Mouse (Mus musculus) midbrain, embryonic 12.5 days (tissue): ENCODE measurements around the gene Paqr7. TPM values are rescaled to one million over a fixed set of nuclear protein-coding genes. Genes with fewer than 3 reads are reported as not detected.

ENCODE experiments used
- ATAC-seq: fragments of 200-750 bp; cut with Nextera tagmentation; 2 replicates; pipeline ENCODE4 v1.8.0; 2017; ENCODE audit warnings: low read depth, moderate TSS enrichment, moderate library complexity; ENCODE audit not compliant: low FRiP score
- H3K27ac ChIP-seq: fragments of 300-500 bp; sonication (generic); replicated peaks from 2 replicates; pipeline ENCODE4 v1.5.1; 2016; ENCODE audit warnings: mild to moderate bottlenecking
- H3K27me3 ChIP-seq: fragments of 300-500 bp; sonication (generic); 2 replicates; pipeline ENCODE4 v1.6.1; 2016; ENCODE audit warnings: mild to moderate bottlenecking
- H3K36me3 ChIP-seq: fragments of 300-500 bp; sonication (generic); 2 replicates; pipeline ENCODE4 v1.6.1; 2016
- H3K4me1 ChIP-seq: fragments of 300-500 bp; sonication (generic); 2 replicates; pipeline ENCODE4 v1.6.1; 2016
- H3K4me2 ChIP-seq: fragments of 300-500 bp; sonication (generic); replicated peaks from 2 replicates; pipeline ENCODE4 v1.6.1; 2016; ENCODE audit warnings: mild to moderate bottlenecking, moderate library complexity
- H3K4me3 ChIP-seq: fragments of 300-500 bp; sonication (generic); 2 replicates; pipeline ENCODE4 v1.5.1; 2016; ENCODE audit warnings: mild to moderate bottlenecking
- H3K9ac ChIP-seq: fragments of 300-500 bp; sonication (generic); replicated peaks from 2 replicates; pipeline ENCODE4 v1.6.1; 2016; ENCODE audit warnings: mild to moderate bottlenecking, moderate library complexity
- H3K9me3 ChIP-seq: fragments of 300-500 bp; sonication (generic); 2 replicates; pipeline ENCODE4 v1.6.1; 2016; ENCODE audit warnings: mild to moderate bottlenecking
- WGBS: fragments of 180-500 bp; shearing (Covaris S2); methylation state at CpG from one replicate; pipeline ENCODE4 v1.1.7; 2016; 5-methylcytosine and 5-hydroxymethylcytosine counted together
- polyA plus RNA-seq: library from polyadenylated mRNA; unstranded; fragments of >200 nt; fragmentation: Nextera tagmentation; extraction: Ambion mirVana; gene quantifications from 2 replicates; pipeline ENCODE4 v1.2.1, GENCODE M21; 2016

The Paqr7 gene
- 4.8 and 6.4 TPM in 2 replicates for polyA plus RNA-seq

- Histone ChIP-seq H3K9me3 (no peaks in the 10 kb centered on the region), H3K36me3 (no peaks in the 10 kb centered on the region), H3K4me3 (peak within 1 kb of the TSS; percentile 57), H3K4me2 (peak within 1 kb of the TSS; percentile 99), H3K27ac (peak within 1 kb of the TSS; percentile 32), H3K27me3 (peaks cover 24% of the 10 kb centered on the region), H3K4me1 (peaks cover 25% of the 10 kb centered on the region), H3K9ac (peak within 1 kb of the TSS; percentile 68)
- WGBS, result 2% methylated on average over 35 of the region's 35 CpGs
- 0 out of 2 replicates have a peak, but pooled peaks have one; percentile 52 for ATAC-seq
These were observed at the start of gene Paqr7 for GRCm38 (mm10) chr4:134496595-134497210. Gene Paqr7 (plus strand): TSS chr4:134496697.

GRCm38 (mm10) chr4:134447966-134448365 is 48.5 kb upstream of the Paqr7 start:
- Histone ChIP-seq H3K4me3 (no peak overlapping the region), H3K4me2 (no peak overlapping the region), H3K27ac (no peak overlapping the region), H3K27me3 (no peaks in the 10 kb centered on the region), H3K4me1 (peaks cover 40% of the 10 kb centered on the region), H3K9ac (no peak overlapping the region), H3K9me3 (no peaks in the 10 kb centered on the region), H3K36me3 (no peaks in the 10 kb centered on the region)
- 57% methylated on average over 23 of the region's 23 CpGs for WGBS
- ATAC-seq, result no peak

- H3K27me3 ChIP-seq, result peaks cover 12% of the 10 kb centered on the region
- peak; percentile 76 for ATAC-seq
- H3K4me3 ChIP-seq, result no peak overlapping the region
- H3K4me1 ChIP-seq, result peaks cover 48% of the 10 kb centered on the region
- peak overlapping the region; percentile 26 for H3K4me2 ChIP-seq
- no peaks in the 10 kb centered on the region for H3K36me3 ChIP-seq
- H3K9me3 ChIP-seq, result no peaks in the 10 kb centered on the region
- WGBS, result 9% methylated on average over 10 of the region's 13 CpGs
- H3K27ac ChIP-seq, result peak overlapping the region; percentile 94
- no peak overlapping the region; the same call in 1 of the 2 replicates for H3K9ac ChIP-seq
These were observed 46.7 kb upstream of the Paqr7 start for GRCm38 (mm10) chr4:134449595-134450391.

GRCm38 (mm10) chr4:134450392-134451195 is 45.9 kb upstream of the Paqr7 start:
- ATAC-seq, result peak; percentile 20; the same call in 1 of the 2 replicates

GRCm38 (mm10) chr4:134451484-134451883 is 45.0 kb upstream of the Paqr7 start:
- no peak for ATAC-seq
- H3K27me3 ChIP-seq, result peaks cover 16% of the 10 kb centered on the region
- peaks cover 41% of the 10 kb centered on the region for H3K4me1 ChIP-seq
- H3K4me2 ChIP-seq, result 0 out of 2 replicates have a peak overlapping the region, but pooled peaks have one; percentile 26
- H3K9me3 ChIP-seq, result no peaks in the 10 kb centered on the region
- H3K27ac ChIP-seq, result peak overlapping the region; percentile 94
- 61% methylated on average over 9 of the region's 9 CpGs for WGBS
- H3K36me3 ChIP-seq, result no peaks in the 10 kb centered on the region
- no peak overlapping the region for H3K4me3 ChIP-seq
- H3K9ac ChIP-seq, result no peak overlapping the region

More at GRCm38 (mm10) chr4:134450392-134451195, 45.9 kb upstream of the Paqr7 start:
- Histone ChIP-seq H3K9me3 (no peaks in the 10 kb centered on the region), H3K4me2 (peak overlapping the region; percentile 26), H3K27ac (peak overlapping the region; percentile 94), H3K4me3 (no peak overlapping the region), H3K4me1 (peaks cover 46% of the 10 kb centered on the region), H3K9ac (peak overlapping the region; percentile 41), H3K36me3 (no peaks in the 10 kb centered on the region), H3K27me3 (peaks cover 16% of the 10 kb centered on the region)
- WGBS, result 11% methylated on average over 20 of the region's 20 CpGs

- Histone ChIP-seq H3K9ac (no peak overlapping the region), H3K36me3 (no peaks in the 10 kb centered on the region), H3K4me2 (peak overlapping the region; percentile 19), H3K4me3 (0 out of 2 replicates have a peak overlapping the region, but pooled peaks have one; percentile 13), H3K27ac (no peak overlapping the region), H3K9me3 (no peaks in the 10 kb centered on the region), H3K27me3 (peaks cover 16% of the 10 kb centered on the region), H3K4me1 (peaks cover 32% of the 10 kb centered on the region)
- no peak for ATAC-seq
- 23% methylated on average over 34 of the region's 34 CpGs for WGBS
These were observed 42.7 kb upstream of the Paqr7 start for GRCm38 (mm10) chr4:134453619-134454400.

- no peak overlapping the region for H3K27ac ChIP-seq
- no peak for ATAC-seq
- WGBS, result 53% methylated on average over 6 of the region's 6 CpGs
These were observed 41.2 kb upstream of the Paqr7 start for GRCm38 (mm10) chr4:134455310-134455709.

GRCm38 (mm10) chr4:134457130-134457825 is 39.2 kb upstream of the Paqr7 start:
- no peak overlapping the region for H3K4me2 ChIP-seq
- peaks cover 16% of the 10 kb centered on the region for H3K27me3 ChIP-seq
- 64% methylated on average over 7 of the region's 7 CpGs for WGBS
- no peak overlapping the region for H3K4me3 ChIP-seq
- H3K27ac ChIP-seq, result no peak overlapping the region
- H3K4me1 ChIP-seq, result peaks cover 8% of the 10 kb centered on the region
- no peaks in the 10 kb centered on the region for H3K36me3 ChIP-seq
- no peak for ATAC-seq
- H3K9me3 ChIP-seq, result no peaks in the 10 kb centered on the region
- no peak overlapping the region for H3K9ac ChIP-seq

More at GRCm38 (mm10) chr4:134455310-134455709, 41.2 kb upstream of the Paqr7 start:
- Histone ChIP-seq H3K9ac (no peak overlapping the region), H3K4me3 (no peak overlapping the region), H3K4me2 (no peak overlapping the region), H3K4me1 (peaks cover 21% of the 10 kb centered on the region), H3K27me3 (peaks cover 16% of the 10 kb centered on the region), H3K9me3 (no peaks in the 10 kb centered on the region), H3K36me3 (no peaks in the 10 kb centered on the region)

GRCm38 (mm10) chr4:134458856-134459255 is 37.6 kb upstream of the Paqr7 start:
- H3K36me3 ChIP-seq, result no peaks in the 10 kb centered on the region
- H3K27me3 ChIP-seq, result peaks cover 12% of the 10 kb centered on the region
- H3K9ac ChIP-seq, result no peak overlapping the region
- 91% methylated on average over 5 of the region's 5 CpGs for WGBS
- H3K4me1 ChIP-seq, result peaks cover 3% of the 10 kb centered on the region; the same call in 1 of the 2 replicates
- no peak overlapping the region for H3K27ac ChIP-seq
- H3K4me3 ChIP-seq, result no peak overlapping the region
- H3K4me2 ChIP-seq, result no peak overlapping the region
- ATAC-seq, result no peak
- no peaks in the 10 kb centered on the region for H3K9me3 ChIP-seq

GRCm38 (mm10) chr4:134460277-134460676 is 36.2 kb upstream of the Paqr7 start:
- no peak for ATAC-seq
- H3K4me3 ChIP-seq, result no peak overlapping the region
- no peak overlapping the region for H3K27ac ChIP-seq
- H3K9ac ChIP-seq, result no peak overlapping the region
- H3K4me1 ChIP-seq, result no peaks in the 10 kb centered on the region
- H3K36me3 ChIP-seq, result no peaks in the 10 kb centered on the region
- no peak overlapping the region for H3K4me2 ChIP-seq
- H3K27me3 ChIP-seq, result 0 out of 2 replicates have a peak, but pooled peaks cover 2% of the 10 kb centered on the region
- no peaks in the 10 kb centered on the region for H3K9me3 ChIP-seq
- WGBS, result 83% methylated on average over 10 of the region's 10 CpGs
